Mouse (Mus musculus): Measurements from ENCODE around the gene Slc28a3.

Slc28a3 gene

DNA sequence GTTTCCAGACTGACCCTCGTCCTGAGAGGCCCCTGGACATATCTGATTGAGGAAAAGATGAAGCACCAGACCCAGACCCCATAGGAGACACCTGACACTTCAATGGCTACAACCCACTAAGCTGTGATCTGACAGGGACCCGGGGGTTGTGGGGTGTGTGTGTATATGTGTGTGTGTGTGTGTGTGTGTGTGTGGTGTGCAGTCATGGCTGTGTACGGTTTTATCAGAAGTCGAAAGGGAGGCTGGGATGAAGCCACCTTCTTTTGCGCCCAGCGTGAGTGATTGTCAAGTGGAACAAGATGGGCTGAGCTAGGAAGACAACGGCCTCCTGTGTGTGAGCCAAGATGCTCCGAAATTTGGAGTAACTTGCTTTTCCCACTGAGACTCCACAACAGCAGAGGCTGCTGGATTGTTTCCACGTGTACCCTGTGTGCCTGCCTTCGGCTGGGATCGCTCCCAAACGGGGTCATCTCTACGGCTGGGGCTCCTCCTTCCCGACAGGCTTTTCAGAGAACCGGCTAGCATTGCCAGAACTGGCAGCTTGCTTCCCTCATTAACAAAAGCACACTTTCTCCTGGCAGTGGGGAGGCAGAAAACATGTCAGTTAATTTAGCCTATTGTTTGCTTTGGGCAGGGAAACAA lies 50.1 kb downstream of the Slc28a3 start:
- peak; percentile 45 to 69 for DNase-seq (ENCODE audit: low spot score in 2 of 2)

DNA sequence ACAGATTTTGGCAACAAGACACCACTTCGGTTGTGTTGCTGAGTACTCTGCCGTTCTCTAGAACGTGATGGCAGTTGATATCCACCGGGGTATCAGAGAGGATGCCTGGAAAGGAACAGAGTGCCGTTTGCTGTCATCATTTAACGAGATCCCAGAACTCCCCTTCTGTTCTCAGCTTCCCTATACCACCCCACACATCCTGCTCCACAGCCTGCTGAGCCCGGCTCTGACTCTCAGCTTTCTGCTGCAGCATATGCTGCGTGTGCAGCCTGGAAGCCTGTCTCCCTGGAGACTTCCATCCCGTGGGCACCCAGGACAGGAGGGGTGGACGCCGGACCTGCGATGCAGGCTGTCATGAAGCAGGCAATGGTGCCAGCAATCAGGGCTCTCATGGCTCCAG lies 52.5 kb downstream of the Slc28a3 start:
- DNase-seq (ENCODE audit: low spot score in 2 of 2) = peak in 1 of 2 experiments; percentile 38

GRCm38 (mm10) chr13:58556018-58556417 lies 54.7 kb downstream of the Slc28a3 start:
- no peak for DNase-seq (ENCODE audit: low spot score in 2 of 2)

DNA sequence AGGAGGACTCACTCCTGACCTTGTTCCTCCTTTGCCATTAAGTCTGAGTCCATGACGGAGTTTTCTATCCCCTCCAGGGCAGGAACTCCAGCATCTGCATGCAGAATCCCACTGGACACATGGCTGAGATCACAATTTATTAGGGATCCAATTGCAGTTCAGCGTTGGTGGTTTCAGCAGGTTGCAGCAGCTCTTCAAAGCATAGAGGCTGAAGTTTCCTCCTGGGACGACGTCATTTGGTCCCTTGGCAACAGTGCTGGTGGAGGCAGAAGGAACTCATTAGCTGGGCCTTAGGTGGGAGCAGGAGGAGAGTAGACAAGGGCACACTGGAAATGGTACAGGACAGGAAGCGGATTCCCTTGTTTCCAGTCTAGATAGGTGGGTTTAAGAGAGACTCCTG lies 55.1 kb downstream of the Slc28a3 start:
- DNase-seq (ENCODE audit: low spot score in 2 of 2) = no peak

- no peak for DNase-seq (ENCODE audit: low spot score in 2 of 2)
Measured at GRCm38 (mm10) chr13:58551924-58552323, 58.8 kb downstream of the Slc28a3 start.

GRCm38 (mm10) chr13:58547570-58547969 lies 63.1 kb downstream of the Slc28a3 start:
- DNase-seq (ENCODE audit: low spot score in 2 of 2) = peak; percentile 45 to 48

GRCm38 (mm10) chr13:58543688-58544408 lies 66.8 kb downstream of the Slc28a3 start:
- DNase-seq (ENCODE audit: low spot score in 2 of 2) = peak; percentile 57 to 66

GRCm38 (mm10) chr13:58543066-58543465 lies 67.6 kb downstream of the Slc28a3 start:
- DNase-seq (ENCODE audit: low spot score in 2 of 2) = peak in 1 of 2 experiments; percentile 78

GRCm38 (mm10) chr13:58542601-58543041 lies 68.1 kb downstream of the Slc28a3 start:
- DNase-seq (ENCODE audit: low spot score in 2 of 2) = no peak

GRCm38 (mm10) chr13:58542167-58542566 lies 68.5 kb downstream of the Slc28a3 start:
- DNase-seq (ENCODE audit: low spot score in 2 of 2) = no peak

DNA sequence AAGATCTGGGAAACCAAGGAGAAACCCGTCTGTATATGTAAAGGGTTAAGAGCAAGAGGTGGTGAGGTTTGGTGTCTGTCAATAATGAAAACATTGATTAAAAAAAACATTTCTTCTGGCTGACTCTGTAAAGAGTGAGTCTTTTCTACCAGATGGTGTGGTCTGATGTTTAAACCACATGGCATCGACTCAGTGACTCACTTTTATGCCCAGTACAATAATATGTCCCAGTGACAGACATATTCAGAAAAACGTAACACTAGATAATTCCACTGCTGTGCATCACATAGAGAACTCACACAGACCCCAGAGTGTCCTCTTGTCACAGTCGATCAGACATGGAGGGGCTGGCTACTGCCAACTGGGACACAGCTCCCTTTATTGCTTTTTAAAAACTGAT lies 69.1 kb downstream of the Slc28a3 start:
- DNase-seq (ENCODE audit: low spot score in 2 of 2) = no peak

DNA sequence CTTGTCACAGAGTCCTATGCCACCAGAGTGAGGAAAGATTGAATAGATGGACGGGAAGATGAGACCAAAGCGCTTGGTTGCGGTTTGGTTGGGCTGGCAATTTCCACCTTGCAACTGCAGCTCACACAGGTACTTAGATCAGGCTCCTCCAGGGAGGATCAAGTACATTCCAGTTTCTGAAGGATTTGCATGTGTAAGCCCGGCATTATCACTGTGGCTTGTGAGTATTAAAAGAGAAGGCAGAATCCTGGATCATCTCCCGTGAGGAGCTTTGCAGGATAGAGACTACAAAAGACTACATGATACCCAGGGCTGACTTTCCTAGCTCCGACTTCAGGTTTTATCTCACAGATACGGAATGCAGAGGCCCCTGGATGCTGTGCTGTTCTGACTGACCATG lies 71.7 kb downstream of the Slc28a3 start:
- DNase-seq (ENCODE audit: low spot score in 2 of 2) = no peak

- no peak for DNase-seq (ENCODE audit: low spot score in 2 of 2)
Measured at GRCm38 (mm10) chr13:58538366-58538765, 72.3 kb downstream of the Slc28a3 start.

GRCm38 (mm10) chr13:58537916-58538233 lies 72.8 kb downstream of the Slc28a3 start:
- DNase-seq (ENCODE audit: low spot score in 2 of 2) = no peak

DNA sequence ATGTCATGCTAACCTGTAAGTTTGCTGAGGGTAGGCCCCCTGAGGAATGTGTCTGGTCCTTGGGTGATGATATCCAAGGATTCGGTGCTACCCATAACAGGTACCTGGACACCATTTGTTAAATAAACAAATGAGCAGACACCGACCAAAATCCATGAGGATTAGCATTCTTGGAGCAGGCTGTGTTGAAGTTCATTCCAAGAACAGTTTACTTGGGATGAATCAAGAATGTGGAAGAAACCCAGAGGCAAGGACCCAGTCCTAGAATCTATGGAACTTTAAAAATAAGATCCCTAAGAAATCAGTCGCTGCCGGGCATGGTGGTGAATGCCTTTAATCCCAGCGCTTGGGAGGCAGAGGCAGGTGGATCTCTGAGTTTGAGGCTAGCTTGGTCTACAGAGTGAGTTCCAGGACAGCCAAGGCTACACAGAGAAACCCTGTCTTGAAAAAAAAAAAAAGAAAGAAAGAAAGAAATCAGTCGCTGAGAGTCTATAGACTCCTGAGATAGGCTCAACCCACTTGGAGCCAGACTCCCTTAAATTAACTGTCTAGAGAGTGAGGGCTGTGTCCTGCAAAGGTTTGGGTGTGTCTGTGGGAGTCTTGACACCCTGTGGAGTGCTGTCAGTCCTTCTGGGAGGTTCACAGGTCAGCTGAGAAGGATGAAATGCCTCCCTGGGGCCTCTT lies 73.3 kb downstream of the Slc28a3 start:
- DNase-seq (ENCODE audit: low spot score in 2 of 2) = no peak

DNA sequence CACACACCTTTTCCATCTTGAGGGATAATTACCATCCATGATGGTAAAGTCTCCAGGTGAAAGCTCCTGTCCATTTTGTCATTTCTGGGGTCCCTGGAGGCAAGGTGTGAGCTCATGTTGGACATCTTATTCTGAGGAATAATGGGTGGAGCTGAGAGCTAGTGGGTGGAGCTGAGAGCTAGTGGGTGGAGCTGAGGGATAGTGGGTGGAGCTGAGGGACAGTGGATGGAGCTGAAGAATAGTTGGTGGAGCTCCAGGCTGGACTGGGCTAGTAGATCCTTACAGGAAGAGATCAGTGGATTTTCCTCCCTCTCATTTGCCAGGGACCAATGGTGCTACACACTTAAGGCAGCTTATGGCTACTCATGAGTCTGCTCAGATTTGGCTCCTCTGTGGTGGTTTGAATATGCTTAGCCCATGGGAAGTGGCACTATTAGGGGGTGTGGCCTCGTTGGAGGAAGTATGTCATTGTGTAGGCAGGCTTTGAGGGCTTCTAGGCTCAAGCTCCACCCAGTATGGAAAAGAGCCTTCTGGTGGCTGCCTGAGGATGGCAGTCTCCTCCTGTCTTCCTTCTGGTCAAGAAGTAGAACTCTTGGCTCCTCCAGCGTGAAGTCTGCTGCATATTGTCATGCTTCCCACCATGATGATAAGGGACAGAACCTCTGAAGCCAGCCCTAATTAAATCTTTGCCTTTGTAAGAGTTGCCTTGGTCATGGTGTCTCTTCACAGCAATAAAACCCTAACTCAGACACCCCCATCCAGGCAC lies 74.0 kb downstream of the Slc28a3 start:
- DNase-seq (ENCODE audit: low spot score in 2 of 2) = no peak

GRCm38 (mm10) chr13:58535321-58535720 lies 75.4 kb downstream of the Slc28a3 start:
- DNase-seq (ENCODE audit: low spot score in 2 of 2) = no peak

- no peak for DNase-seq (ENCODE audit: low spot score in 2 of 2)
Measured at GRCm38 (mm10) chr13:58534861-58535260, 75.8 kb downstream of the Slc28a3 start.

DNA sequence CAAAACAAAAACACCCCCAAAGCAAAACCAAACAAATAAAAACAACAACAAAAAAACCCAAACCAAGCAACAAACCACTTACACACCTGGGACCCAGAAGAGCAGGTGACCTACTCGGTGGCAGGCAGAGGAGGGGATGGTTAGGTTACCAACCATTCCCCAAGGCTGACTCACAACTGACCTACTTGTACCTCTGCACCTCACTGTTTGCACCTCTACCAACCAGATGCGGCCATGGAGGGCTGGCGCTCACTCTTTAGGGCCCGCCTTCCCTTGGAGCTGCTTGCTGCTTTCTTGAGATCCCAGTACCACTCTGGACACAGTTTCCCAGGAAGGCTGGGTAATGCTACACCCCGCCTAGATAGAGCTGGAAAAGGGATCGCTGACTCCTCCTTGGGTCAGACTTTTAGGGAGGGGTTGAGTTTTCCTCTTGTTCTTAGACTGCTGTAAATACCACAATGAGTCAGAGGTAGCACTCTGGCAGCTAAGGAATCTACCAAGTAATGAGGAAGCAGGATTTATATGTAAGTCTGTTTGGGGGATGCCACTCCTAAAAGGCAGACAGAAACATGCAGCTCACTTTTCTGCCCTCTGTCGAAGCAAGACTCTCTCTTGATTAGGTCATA lies 76.3 kb downstream of the Slc28a3 start:
- no peak for DNase-seq (ENCODE audit: low spot score in 2 of 2)

- no peak for DNase-seq (ENCODE audit: low spot score in 2 of 2)
Measured at GRCm38 (mm10) chr13:58524581-58524980, 86.1 kb downstream of the Slc28a3 start.

- DNase-seq (ENCODE audit: low spot score in 2 of 2) = no peak
Measured at GRCm38 (mm10) chr13:58523761-58524117, 86.9 kb downstream of the Slc28a3 start.
